Mouse (Mus musculus): ENCODE data around the gene Adra1b.

DNA sequence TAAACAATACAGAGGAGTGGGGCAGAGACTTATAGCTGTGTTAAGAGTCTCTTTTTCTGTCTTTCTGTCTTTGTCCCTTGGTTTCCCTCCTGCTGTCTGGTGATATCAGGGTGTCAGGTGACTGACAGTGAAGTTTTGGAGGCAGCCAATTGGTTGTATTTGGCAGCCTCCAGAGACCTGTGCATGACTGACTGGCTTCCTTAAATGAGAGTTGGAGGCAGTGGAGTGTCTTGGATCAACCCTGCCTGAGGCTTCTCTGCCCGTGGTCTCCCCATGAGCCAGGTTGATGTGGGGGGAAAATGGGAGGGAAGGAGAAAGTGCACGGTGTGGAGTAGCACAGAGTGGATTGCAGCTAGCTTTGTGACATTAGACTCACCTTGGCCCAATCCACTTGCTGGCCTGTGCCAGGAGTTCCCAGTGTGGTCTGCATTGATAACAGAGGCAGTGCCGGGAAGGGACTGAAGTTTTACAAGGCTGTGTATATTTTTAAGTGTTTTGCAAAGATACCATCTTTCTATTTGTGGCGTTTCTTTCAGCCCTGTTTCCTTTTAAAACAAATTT lies 33.2 kb downstream of the Adra1b start:
- TF ChIP-seq CTCF (IDR thresholded peaks at IDR 0.05; ENCODE audit: low read depth, low read length) (no peak), POLR2A (IDR thresholded peaks at IDR 0.05; ENCODE audit: extremely low read depth, insufficient read depth, low read length) (no peak)

Measured in liver, adult 2 months (tissue).